In genomic region chr12:31926661-31927061, GRCm38 (mm10) we compare ENCODE assay signal across 7 mouse cellular contexts. TPM values are rescaled to one million over a fixed set of nuclear protein-coding genes. Genes with fewer than 3 reads are reported as not detected.
DNase-seq lines count a peak whose midpoint lies in the region; ATAC-seq lines count a peak whose summit lies in the region.

No protein-coding gene starts in this region.

- H3K9me3 ChIP-seq in hindbrain, embryonic 14.5 days (ENCODE audit: control insufficient read depth, low read length): no peaks in the 10 kb centered on the region

- WGBS in hindbrain, embryonic 14.5 days: 41% methylated on average over 4 of the region's 4 CpGs

- H3K36me3 ChIP-seq in hindbrain, embryonic 14.5 days (replicated peaks; ENCODE audit: control insufficient read depth, insufficient read depth): peaks cover 68% of the 10 kb centered on the region

- H3K4me2 ChIP-seq in hindbrain, embryonic 14.5 days (replicated peaks): no peak overlapping the region

- no peaks in the 10 kb centered on the region for H3K27me3 ChIP-seq in hindbrain, embryonic 14.5 days (ENCODE audit: control insufficient read depth, insufficient read depth, low read length)

- DNase-seq in WW6 (ENCODE audit: low read depth, low spot score): peak; percentile 34
- peak; percentile 97 to 98 for DNase-seq in cerebellum, postnatal 14 days
- peak; percentile 67 for DNase-seq in frontal cortex, postnatal 36 days (ENCODE audit: low spot score in 2 of 2)
- DNase-seq in hindbrain, embryonic 14.5 days (ENCODE audit: low spot score): peak; percentile 76
- peak; percentile 77 to 81 for DNase-seq in layer of hippocampus, postnatal 36 days
- peak; percentile 66 to 67 for DNase-seq in lung, postnatal 4 days
- peak; percentile 78 to 80 for DNase-seq in right cerebral cortex, adult 2 months (ENCODE audit: low spot score in 2 of 2)

- ATAC-seq in hindbrain, embryonic 14.5 days (ENCODE audit: low FRiP score): peak; percentile 88

- H3K4me3 ChIP-seq in hindbrain, embryonic 14.5 days (replicated peaks; ENCODE audit: low read length): no peak overlapping the region

- H3K4me1 ChIP-seq in hindbrain, embryonic 14.5 days (replicated peaks; ENCODE audit: control insufficient read depth, insufficient read depth, low read length): no peaks in the 10 kb centered on the region

- no peak overlapping the region for H3K9ac ChIP-seq in hindbrain, embryonic 14.5 days

- no peak overlapping the region for H3K27ac ChIP-seq in hindbrain, embryonic 14.5 days

RNA-seq across cellular contexts. Expression of gene Hbp1, which starts 23.7 kb away (rescaled TPM):
- polyA plus RNA-seq in hindbrain, embryonic 14.5 days (2014; fragmentation: Nextera tagmentation; extraction: Ambion mirVana): 49.0 and 51.5 TPM in 2 replicates
- total RNA-seq in layer of hippocampus, postnatal 36 days (2021): 10 to 100 TPM; 24.8 to 27.8 TPM

Comparison
In these comparisons a context has a peak if more than half of its experiments do, and no peak if none do; other contexts are left out.
1. DNase-seq: peak in every context shown above with its lines; median percentile 98 in cerebellum, postnatal 14 days; 79 in layer of hippocampus, postnatal 36 days; 79 in right cerebral cortex, adult 2 months; 76 in hindbrain, embryonic 14.5 days; 67 in frontal cortex, postnatal 36 days; 66 in lung, postnatal 4 days; 34 in WW6.